Mouse (Mus musculus) midbrain, embryonic 10.5 days (tissue): Measurements from ENCODE around the gene Slc7a8. TPM values are rescaled to one million over a fixed set of nuclear protein-coding genes. Genes with fewer than 3 reads are reported as not detected.
A peak's percentile ranks its signal among the peaks of the same experiment; 100 is the strongest.
"Not testable (repeated sequence)": the region's sequence is repeated elsewhere in the genome, so short reads cannot be mapped to it uniquely, and the experiment has no call there.

ENCODE experiments used
- DNase-seq: peaks from one replicate; pipeline ENCODE4 v3.0.0-alpha.2; 2017; ENCODE audit warnings: low spot score
- H3K27ac ChIP-seq: fragments of 300-500 bp; sonication (generic); replicated peaks from 2 replicates; pipeline ENCODE4 v1.5.1; 2016; ENCODE audit warnings: mild to moderate bottlenecking
- H3K27me3 ChIP-seq: fragments of 300-500 bp; sonication (generic); 2 replicates; pipeline ENCODE4 v1.6.1; 2016; ENCODE audit warnings: low read depth, mild to moderate bottlenecking; ENCODE audit not compliant: poor library complexity, severe bottlenecking
- H3K36me3 ChIP-seq: fragments of 300-500 bp; sonication (generic); 2 replicates; pipeline ENCODE4 v1.6.1; 2016; ENCODE audit warnings: mild to moderate bottlenecking, moderate library complexity
- H3K4me1 ChIP-seq: fragments of 300-500 bp; sonication (generic); 2 replicates; pipeline ENCODE4 v1.6.1; 2016
- H3K4me3 ChIP-seq: fragments of 300-500 bp; sonication (generic); 2 replicates; pipeline ENCODE4 v1.5.1; 2016; ENCODE audit warnings: mild to moderate bottlenecking, moderate library complexity
- H3K9me3 ChIP-seq: fragments of 300-500 bp; sonication (generic); replicated peaks from 2 replicates; pipeline ENCODE4 v1.6.1; 2016; ENCODE audit warnings: mild to moderate bottlenecking
- WGBS: fragments of 180-500 bp; shearing (Covaris S2); methylation state at CpG from one replicate; pipeline ENCODE4 v1.1.7; 2016; 5-methylcytosine and 5-hydroxymethylcytosine counted together
- polyA plus RNA-seq: library from polyadenylated mRNA; unstranded; fragments of >200 nt; fragmentation: Nextera tagmentation; extraction: Ambion mirVana; gene quantifications from 2 replicates; pipeline ENCODE4 v1.2.1, GENCODE M21; 2016

The Slc7a8 gene
- polyA plus RNA-seq, 1 experiment from 2014 or later, result 1.8 TPM

- H3K4me3 ChIP-seq, result no peak overlapping the region
- H3K9me3 ChIP-seq, result no peaks in the 10 kb centered on the region
- peaks cover 17% of the 10 kb centered on the region for H3K27me3 ChIP-seq
- H3K4me1 ChIP-seq, result peaks cover 4% of the 10 kb centered on the region
- no peak for DNase-seq
- H3K36me3 ChIP-seq, result no peaks in the 10 kb centered on the region
- H3K27ac ChIP-seq, result no peak overlapping the region
- 87% methylated on average over 7 of the region's 7 CpGs for WGBS
These were observed 6.2 kb downstream of the Slc7a8 start for GRCm38 (mm10) chr14:54775534-54776041.

- DNase-seq, result no peak
- Histone ChIP-seq H3K9me3 (no peaks in the 10 kb centered on the region), H3K27me3 (no peaks in the 10 kb centered on the region; the same call in 1 of the 2 replicates), H3K36me3 (no peaks in the 10 kb centered on the region), H3K27ac (no peak overlapping the region), H3K4me1 (no peaks in the 10 kb centered on the region), H3K4me3 (no peak overlapping the region)
- WGBS, result 86% methylated on average over 20 of the region's 20 CpGs
These were observed 9.4 kb downstream of the Slc7a8 start for GRCm38 (mm10) chr14:54772333-54772856.

- Histone ChIP-seq H3K27me3 (no peaks in the 10 kb centered on the region; the same call in 1 of the 2 replicates), H3K27ac (no peak overlapping the region), H3K4me3 (no peak overlapping the region), H3K36me3 (no peaks in the 10 kb centered on the region), H3K4me1 (no peaks in the 10 kb centered on the region), H3K9me3 (no peaks in the 10 kb centered on the region)
- no peak for DNase-seq
- WGBS, result 95% methylated on average over 5 of the region's 5 CpGs
These were observed 11.4 kb downstream of the Slc7a8 start for GRCm38 (mm10) chr14:54770373-54770772.

- Histone ChIP-seq H3K27me3 (no peaks in the 10 kb centered on the region; the same call in 1 of the 2 replicates), H3K27ac (no peak overlapping the region), H3K9me3 (no peaks in the 10 kb centered on the region), H3K36me3 (no peaks in the 10 kb centered on the region), H3K4me1 (no peaks in the 10 kb centered on the region), H3K4me3 (no peak overlapping the region)
- 93% methylated on average over 5 of the region's 5 CpGs for WGBS
- DNase-seq, result no peak
These were observed 12.7 kb downstream of the Slc7a8 start for GRCm38 (mm10) chr14:54769068-54769425.

GRCm38 (mm10) chr14:54768314-54769067, 13.3 kb downstream of the Slc7a8 start:
- Histone ChIP-seq H3K4me1 (no peaks in the 10 kb centered on the region), H3K36me3 (no peaks in the 10 kb centered on the region), H3K4me3 (no peak overlapping the region), H3K9me3 (no peaks in the 10 kb centered on the region), H3K27me3 (no peaks in the 10 kb centered on the region; the same call in 1 of the 2 replicates), H3K27ac (no peak overlapping the region)
- 87% methylated on average over 10 of the region's 10 CpGs for WGBS
- no peak for DNase-seq

GRCm38 (mm10) chr14:54766937-54767336, 14.8 kb downstream of the Slc7a8 start:
- not testable (repeated sequence) for H3K36me3 ChIP-seq

GRCm38 (mm10) chr14:54756382-54756781, 25.4 kb downstream of the Slc7a8 start:
- Histone ChIP-seq H3K9me3 (no peaks in the 10 kb centered on the region), H3K27ac (0 out of 2 replicates have a peak overlapping the region, but pooled peaks have one; percentile 9), H3K4me1 (peaks cover 27% of the 10 kb centered on the region), H3K4me3 (no peak overlapping the region), H3K36me3 (no peaks in the 10 kb centered on the region), H3K27me3 (no peaks in the 10 kb centered on the region)
- 86% methylated on average over 6 of the region's 6 CpGs for WGBS
- no peak for DNase-seq

More at GRCm38 (mm10) chr14:54766937-54767336, 14.8 kb downstream of the Slc7a8 start:
- not testable (repeated sequence) for DNase-seq, H3K9me3 ChIP-seq, H3K4me3 ChIP-seq, H3K27me3 ChIP-seq, H3K27ac ChIP-seq, H3K4me1 ChIP-seq
- WGBS, result 95% methylated on average over 7 of the region's 7 CpGs

GRCm38 (mm10) chr14:54754602-54755018, 27.1 kb downstream of the Slc7a8 start:
- 55% methylated on average over 6 of the region's 6 CpGs for WGBS

GRCm38 (mm10) chr14:54753986-54754601, 27.7 kb downstream of the Slc7a8 start:
- no peak for DNase-seq
- no peaks in the 10 kb centered on the region for H3K9me3 ChIP-seq
- H3K4me1 ChIP-seq, result peaks cover 22% of the 10 kb centered on the region
- no peaks in the 10 kb centered on the region for H3K36me3 ChIP-seq
- 83% methylated on average over 14 of the region's 14 CpGs for WGBS
- no peaks in the 10 kb centered on the region for H3K27me3 ChIP-seq
- H3K4me3 ChIP-seq, result no peak overlapping the region
- H3K27ac ChIP-seq, result 0 out of 2 replicates have a peak overlapping the region, but pooled peaks have one; percentile 50

More at GRCm38 (mm10) chr14:54754602-54755018, 27.1 kb downstream of the Slc7a8 start:
- Histone ChIP-seq H3K4me3 (no peak overlapping the region), H3K27me3 (no peaks in the 10 kb centered on the region), H3K36me3 (no peaks in the 10 kb centered on the region), H3K9me3 (no peaks in the 10 kb centered on the region), H3K4me1 (peaks cover 22% of the 10 kb centered on the region), H3K27ac (peak overlapping the region; percentile 50)
- no peak for DNase-seq

- no peaks in the 10 kb centered on the region for H3K9me3 ChIP-seq
- H3K4me3 ChIP-seq, result no peak overlapping the region
- no peaks in the 10 kb centered on the region for H3K27me3 ChIP-seq
- no peak for DNase-seq
- no peaks in the 10 kb centered on the region for H3K36me3 ChIP-seq
- no peak overlapping the region for H3K27ac ChIP-seq
- peaks cover 22% of the 10 kb centered on the region for H3K4me1 ChIP-seq
- 87% methylated on average over 6 of the region's 6 CpGs for WGBS
These were observed 28.8 kb downstream of the Slc7a8 start for GRCm38 (mm10) chr14:54752938-54753337.

GRCm38 (mm10) chr14:54751768-54752167, 30.0 kb downstream of the Slc7a8 start:
- H3K27ac ChIP-seq, result no peak overlapping the region
- H3K4me3 ChIP-seq, result no peak overlapping the region
- WGBS, result 79% methylated on average over 1 of the region's 1 CpGs
- DNase-seq, result no peak
- H3K27me3 ChIP-seq, result no peaks in the 10 kb centered on the region
- peaks cover 22% of the 10 kb centered on the region for H3K4me1 ChIP-seq
- no peaks in the 10 kb centered on the region for H3K9me3 ChIP-seq
- no peaks in the 10 kb centered on the region for H3K36me3 ChIP-seq

- Histone ChIP-seq H3K4me3 (no peak overlapping the region), H3K9me3 (no peaks in the 10 kb centered on the region), H3K4me1 (peaks cover 14% of the 10 kb centered on the region), H3K36me3 (no peaks in the 10 kb centered on the region), H3K27me3 (no peaks in the 10 kb centered on the region), H3K27ac (no peak overlapping the region)
- DNase-seq, result no peak
- WGBS, result 79% methylated on average over 4 of the region's 4 CpGs
These were observed 32.5 kb downstream of the Slc7a8 start for GRCm38 (mm10) chr14:54749238-54749637.
